Mouse (Mus musculus) cerebellum, adult 9-10 months (tissue): ENCODE data around the gene Erc2.

Source experiments
- DNase-seq: peaks from one replicate; pipeline ENCODE4 v3.0.0; 2022

The Erc2 gene

DNA sequence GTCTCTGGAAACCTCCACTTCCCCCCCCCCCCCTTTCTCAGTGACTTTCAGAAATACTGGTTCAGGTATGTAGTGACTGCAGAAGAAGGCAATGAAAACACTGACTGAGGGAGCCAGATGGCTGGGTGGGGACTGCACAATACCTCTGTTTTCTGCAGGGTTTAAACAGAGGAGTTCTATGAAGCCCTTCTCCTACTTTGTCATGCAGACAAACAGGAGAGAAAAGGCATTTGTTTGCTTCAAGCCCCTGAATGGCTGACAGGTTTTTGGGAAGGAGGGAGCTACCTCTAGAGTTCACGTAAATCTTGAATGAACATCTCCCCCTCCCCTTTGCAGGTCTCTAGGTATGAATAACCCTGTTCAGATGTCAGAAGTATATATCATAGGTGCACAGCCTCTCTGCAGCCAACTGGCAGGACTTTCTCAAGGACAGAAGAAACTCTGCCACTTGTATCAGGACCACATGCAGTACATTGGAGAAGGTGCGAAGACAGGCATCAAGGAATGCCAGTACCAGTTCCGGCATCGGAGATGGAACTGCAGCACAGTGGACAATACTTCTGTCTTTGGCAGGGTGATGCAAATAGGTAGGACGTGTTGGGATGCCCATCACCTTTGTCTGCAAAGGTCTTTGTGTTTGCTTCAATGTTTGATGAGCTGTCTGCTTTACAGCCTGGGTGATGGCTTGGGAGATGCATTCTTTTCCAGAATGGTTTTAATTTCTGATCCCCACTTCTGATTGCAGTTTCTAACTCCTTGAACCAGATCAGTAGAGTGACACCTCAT lies 890.8 kb downstream of the Erc2 start:
- no peak for DNase-seq

DNA sequence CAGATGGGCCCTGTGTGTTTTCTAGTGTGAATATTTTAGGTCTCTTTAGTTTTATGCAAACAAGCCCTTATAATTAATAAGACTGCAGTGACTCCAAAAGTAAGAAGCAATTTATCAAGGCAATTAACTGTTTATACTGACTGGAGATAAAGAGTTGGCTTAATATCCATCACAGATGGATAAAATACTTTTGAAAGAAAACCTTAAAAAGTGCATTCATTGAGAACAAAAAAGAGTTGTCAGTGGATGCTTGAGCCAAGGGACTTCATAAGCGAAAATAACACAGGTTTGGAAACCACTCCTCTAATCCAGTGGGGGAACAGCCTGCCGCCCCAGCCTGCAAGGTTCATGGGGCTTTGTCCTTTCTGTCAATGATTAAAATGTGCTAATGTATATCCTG lies 891.9 kb downstream of the Erc2 start:
- no peak for DNase-seq

DNA sequence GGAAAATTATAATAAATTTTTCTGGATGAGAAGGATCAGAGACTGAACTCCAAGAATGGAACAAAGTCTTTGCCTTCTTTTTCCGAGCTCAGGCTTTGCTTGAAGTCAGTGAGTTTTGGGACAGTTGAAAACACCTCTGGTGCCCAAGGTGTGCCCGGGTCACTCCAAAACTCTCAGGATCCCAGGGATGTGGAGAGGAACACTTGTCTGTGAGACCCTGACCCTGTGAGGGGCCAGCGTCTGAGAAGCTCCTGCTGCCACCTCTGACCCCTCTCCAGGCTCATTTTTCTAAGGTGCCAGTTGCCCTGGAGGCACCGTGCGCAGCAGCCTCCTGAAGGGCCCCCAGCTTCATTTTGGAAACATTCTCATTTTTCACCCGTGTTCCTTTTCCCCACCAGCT lies 893.1 kb downstream of the Erc2 start:
- DNase-seq: no peak

DNA sequence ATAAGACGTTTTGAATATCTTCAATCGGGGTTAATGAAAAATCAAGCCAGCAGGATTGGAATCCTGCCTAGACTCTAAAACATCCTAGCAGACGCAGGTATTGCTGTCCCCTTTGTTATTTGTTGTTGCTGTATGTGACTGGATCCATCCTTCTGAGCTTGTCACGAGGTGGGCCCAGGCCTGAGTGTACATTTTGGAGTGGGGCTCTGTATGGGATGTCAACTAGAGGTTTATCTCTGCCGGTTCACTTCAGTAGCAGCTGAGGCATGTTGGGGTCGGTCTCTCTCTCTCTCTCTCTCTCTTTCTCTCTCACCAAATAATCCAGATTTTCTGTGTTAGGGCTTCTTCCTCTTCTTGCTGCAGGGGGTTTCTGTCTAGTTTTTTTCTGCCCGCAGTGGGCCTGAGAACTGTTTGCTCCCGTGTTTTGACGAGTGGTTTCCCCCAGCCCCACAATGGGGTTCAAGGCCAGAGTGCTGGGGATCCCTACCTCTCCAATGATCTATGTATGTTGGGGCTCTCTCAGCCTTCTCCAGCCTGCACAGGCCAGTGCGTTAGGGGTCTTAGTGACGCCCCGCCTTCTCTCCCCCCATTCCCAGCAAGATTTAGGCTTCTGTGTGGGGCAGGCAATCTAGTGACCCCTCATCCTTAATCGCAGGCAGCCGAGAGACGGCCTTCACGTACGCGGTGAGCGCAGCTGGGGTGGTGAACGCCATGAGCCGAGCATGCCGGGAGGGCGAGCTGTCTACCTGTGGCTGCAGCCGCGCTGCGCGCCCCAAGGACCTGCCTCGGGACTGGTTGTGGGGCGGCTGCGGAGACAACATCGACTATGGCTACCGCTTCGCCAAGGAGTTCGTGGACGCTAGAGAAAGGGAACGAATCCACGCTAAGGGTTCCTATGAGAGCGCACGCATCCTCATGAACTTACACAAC lies 895.7 kb downstream of the Erc2 start:
- DNase-seq: no peak

GRCm38 (mm10) chr14:28521106-28521505 lies 898.9 kb downstream of the Erc2 start:
- no peak for DNase-seq

DNA sequence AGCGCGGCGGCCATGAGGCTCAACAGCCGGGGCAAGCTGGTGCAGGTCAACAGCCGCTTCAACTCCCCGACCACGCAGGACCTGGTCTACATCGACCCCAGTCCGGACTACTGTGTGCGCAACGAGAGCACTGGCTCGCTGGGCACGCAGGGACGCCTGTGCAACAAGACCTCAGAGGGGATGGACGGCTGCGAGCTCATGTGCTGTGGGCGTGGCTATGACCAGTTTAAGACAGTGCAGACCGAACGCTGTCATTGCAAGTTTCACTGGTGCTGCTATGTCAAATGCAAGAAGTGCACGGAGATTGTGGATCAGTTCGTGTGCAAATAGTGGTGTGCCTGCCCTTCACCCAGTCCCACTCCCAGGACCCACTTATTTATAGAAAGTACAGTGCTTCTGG lies 900.4 kb downstream of the Erc2 start:
- DNase-seq: no peak

DNA sequence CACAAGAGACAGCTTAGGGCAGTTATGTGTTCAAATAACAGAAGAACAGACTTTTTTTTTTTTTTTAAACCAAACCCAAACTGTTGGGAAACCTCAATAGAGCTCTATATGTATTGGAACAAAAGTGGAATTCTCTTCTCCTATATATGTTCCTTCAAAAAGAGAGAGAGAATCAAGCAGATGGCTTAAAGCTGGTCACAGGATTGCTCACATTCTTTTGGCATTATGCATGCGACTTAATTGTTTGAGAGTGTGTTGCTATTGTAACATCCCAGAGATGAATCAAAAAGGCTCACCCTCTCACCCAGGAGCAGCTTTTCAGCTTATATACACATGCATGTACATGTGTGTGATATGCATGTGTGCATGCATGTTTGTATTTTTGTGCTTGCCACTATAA lies 903.3 kb downstream of the Erc2 start:
- DNase-seq: no peak
